Mouse (Mus musculus): Measurements from ENCODE around the gene Clpx. TPM values are rescaled to one million over a fixed set of nuclear protein-coding genes. Genes with fewer than 3 reads are reported as not detected.
A peak's percentile ranks its signal among the peaks of the same experiment; 100 is the strongest.

The Clpx gene
- polyA plus RNA-seq, 1 experiment from 2014 or later, result 47.9 TPM

DNA sequence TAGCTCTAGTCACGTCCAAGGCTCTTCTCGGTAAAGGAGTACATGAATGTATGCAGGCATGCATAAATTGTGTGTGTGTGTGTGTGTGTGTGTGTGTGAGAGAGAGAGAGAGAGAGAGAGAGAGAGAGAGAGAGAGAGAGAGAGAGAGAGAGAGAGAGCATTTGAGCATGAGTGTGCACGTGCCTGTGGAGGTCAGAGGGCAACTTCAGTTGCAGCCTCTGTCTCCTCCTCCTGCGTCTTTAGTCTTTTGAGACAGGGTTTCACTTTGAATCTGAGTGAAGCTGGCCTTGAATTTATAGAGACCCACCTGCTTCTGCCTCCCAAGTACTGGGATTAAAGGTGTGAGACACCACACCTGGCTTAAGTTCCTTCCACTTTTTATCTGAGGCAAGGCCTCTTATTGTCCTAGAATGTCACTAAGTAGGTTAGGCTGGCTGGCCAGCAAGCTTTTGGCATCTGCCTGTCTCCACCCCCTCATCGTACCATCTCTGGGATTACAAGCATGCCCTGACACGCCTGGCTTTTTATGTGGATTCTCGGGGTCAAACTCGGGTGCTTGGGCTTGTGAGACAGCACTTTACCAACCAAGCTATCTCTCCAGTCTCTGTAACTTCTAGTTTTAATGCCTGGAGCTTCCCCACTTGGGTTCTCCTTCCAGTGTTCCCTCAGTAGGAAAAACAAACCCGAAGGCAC lies 36.7 kb upstream of the Clpx start:
- Histone ChIP-seq H3K9me3 (ENCODE audit: control insufficient read depth, low read length) (no peaks in the 10 kb centered on the region), H3K4me2 (replicated peaks; ENCODE audit: low read depth) (no peak overlapping the region), H3K9ac (ENCODE audit: low read length) (no peak overlapping the region), H3K36me3 (ENCODE audit: control insufficient read depth, insufficient read depth, low read length) (no peaks in the 10 kb centered on the region), H3K4me3 (ENCODE audit: low read depth, low read length) (no peak overlapping the region), H3K27me3 (ENCODE audit: control insufficient read depth, insufficient read depth, low read length) (no peaks in the 10 kb centered on the region), H3K4me1 (replicated peaks; ENCODE audit: control insufficient read depth, insufficient read depth) (no peaks in the 10 kb centered on the region), H3K27ac (replicated peaks) (no peak overlapping the region)
- WGBS, result 68% methylated on average over 9 of the region's 9 CpGs
- no peak for ATAC-seq (ENCODE audit: low FRiP score, low TSS enrichment)
- TF ChIP-seq EP300 (optimal IDR thresholded peaks at IDR 0.05), result no peak
- no peak for TF ChIP-seq CTCF (IDR thresholded peaks at IDR 0.05; ENCODE audit: low read depth)
- no peak for DNase-seq (ENCODE audit: low spot score)

DNA sequence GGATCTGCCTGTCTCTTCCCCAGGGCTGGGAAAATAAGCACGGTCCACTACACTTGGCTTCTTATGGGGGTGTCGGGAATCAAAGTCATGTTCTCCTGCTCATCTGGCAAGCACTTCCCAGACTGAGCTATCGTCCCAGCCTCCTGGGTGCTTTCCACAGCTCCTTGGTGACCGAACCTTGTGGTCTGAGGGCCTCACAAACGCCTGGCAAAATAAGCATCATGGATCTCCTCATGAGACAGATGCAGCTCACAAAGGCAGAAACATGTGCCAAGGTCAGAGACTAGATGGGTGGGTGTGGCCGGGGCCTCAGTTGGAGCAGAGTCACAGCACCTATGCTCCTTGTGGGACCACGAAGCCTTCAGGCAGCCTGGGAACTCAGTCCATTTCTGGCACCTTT lies 34.7 kb upstream of the Clpx start:
- no peak overlapping the region for H3K4me3 ChIP-seq (ENCODE audit: low read depth, low read length)
- no peaks in the 10 kb centered on the region for H3K9me3 ChIP-seq (ENCODE audit: control insufficient read depth, low read length)
- H3K27me3 ChIP-seq (ENCODE audit: control insufficient read depth, insufficient read depth, low read length), result no peaks in the 10 kb centered on the region
- ATAC-seq (ENCODE audit: low FRiP score, low TSS enrichment) (no peak), DNase-seq (ENCODE audit: low spot score) (no peak)
- H3K4me2 ChIP-seq (replicated peaks; ENCODE audit: low read depth), result no peak overlapping the region
- no peak for TF ChIP-seq EP300 (optimal IDR thresholded peaks at IDR 0.05)
- no peak for TF ChIP-seq CTCF (IDR thresholded peaks at IDR 0.05; ENCODE audit: low read depth)
- H3K9ac ChIP-seq (ENCODE audit: low read length), result no peak overlapping the region
- no peak overlapping the region for H3K27ac ChIP-seq (replicated peaks)
- no peaks in the 10 kb centered on the region for H3K36me3 ChIP-seq (ENCODE audit: control insufficient read depth, insufficient read depth, low read length)
- H3K4me1 ChIP-seq (replicated peaks; ENCODE audit: control insufficient read depth, insufficient read depth), result no peaks in the 10 kb centered on the region
- WGBS, result 80% methylated on average over 7 of the region's 7 CpGs

DNA sequence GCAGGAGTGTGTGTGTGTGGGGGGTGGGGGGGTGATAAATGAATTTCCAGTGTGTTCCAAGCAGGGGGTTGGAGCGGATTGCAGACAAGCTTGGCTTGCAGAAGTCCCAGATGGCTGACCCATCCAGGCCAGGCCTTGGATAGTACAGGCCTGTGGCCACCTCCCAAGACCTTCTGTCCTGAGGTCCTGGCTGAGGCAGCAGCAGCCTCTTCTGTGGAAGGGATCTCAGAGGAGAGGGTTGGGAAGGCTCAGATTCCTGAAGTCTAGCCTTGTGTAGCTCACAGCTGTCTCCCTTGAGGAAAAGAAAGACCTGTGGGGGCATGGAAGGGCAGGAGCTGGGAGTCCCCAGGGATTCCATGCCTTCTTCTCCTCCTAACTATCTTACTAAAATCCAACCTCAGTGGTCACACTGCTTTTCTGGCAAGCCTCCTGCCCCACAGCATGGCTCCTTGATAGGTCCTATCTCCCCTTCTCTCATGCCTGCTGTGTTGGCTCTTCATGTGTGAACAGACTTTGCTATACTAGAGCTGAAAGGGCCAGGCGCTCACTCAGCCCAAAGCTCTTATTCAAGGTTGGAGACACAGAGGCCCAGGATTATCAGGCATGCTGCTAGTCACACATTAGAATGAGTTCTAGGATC lies 32.3 kb upstream of the Clpx start:
- no peaks in the 10 kb centered on the region for H3K4me1 ChIP-seq (replicated peaks; ENCODE audit: control insufficient read depth, insufficient read depth)
- 73% methylated on average over 2 of the region's 2 CpGs for WGBS
- H3K4me3 ChIP-seq (ENCODE audit: low read depth, low read length), result no peak overlapping the region
- H3K9me3 ChIP-seq (ENCODE audit: control insufficient read depth, low read length), result no peaks in the 10 kb centered on the region
- no peak overlapping the region for H3K27ac ChIP-seq (replicated peaks)
- no peak overlapping the region for H3K4me2 ChIP-seq (replicated peaks; ENCODE audit: low read depth)
- no peaks in the 10 kb centered on the region for H3K36me3 ChIP-seq (ENCODE audit: control insufficient read depth, insufficient read depth, low read length)
- TF ChIP-seq EP300 (optimal IDR thresholded peaks at IDR 0.05) (no peak), CTCF (IDR thresholded peaks at IDR 0.05; ENCODE audit: low read depth) (no peak)
- ATAC-seq (ENCODE audit: low FRiP score, low TSS enrichment) (no peak), DNase-seq (ENCODE audit: low spot score) (no peak)
- H3K9ac ChIP-seq (ENCODE audit: low read length), result no peak overlapping the region
- H3K27me3 ChIP-seq (ENCODE audit: control insufficient read depth, insufficient read depth, low read length), result no peaks in the 10 kb centered on the region

DNA sequence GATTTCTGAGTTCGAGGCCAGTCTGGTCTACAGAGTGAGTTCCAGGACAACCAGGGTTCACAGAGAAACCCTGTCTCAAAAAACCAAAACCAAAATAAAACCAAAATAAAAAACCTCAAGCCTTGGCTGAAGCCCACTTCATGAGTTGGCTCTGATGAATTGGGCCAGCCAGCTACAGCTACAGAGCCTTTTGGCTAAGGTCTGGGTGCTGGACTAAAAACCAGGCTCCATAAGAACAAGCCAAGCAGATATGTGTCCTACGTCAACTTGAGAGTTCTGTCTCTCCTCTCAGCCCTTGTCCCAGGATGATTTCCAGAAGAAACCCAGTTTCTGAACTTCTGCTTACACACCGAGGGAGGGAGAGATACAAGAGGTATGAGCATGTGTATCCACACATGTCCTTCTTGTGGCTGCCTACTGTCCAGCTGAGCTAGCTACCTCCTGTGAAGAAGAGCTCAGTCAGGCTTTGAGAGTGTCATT lies 31.4 kb upstream of the Clpx start:
- DNase-seq (ENCODE audit: low spot score), result no peak

DNA sequence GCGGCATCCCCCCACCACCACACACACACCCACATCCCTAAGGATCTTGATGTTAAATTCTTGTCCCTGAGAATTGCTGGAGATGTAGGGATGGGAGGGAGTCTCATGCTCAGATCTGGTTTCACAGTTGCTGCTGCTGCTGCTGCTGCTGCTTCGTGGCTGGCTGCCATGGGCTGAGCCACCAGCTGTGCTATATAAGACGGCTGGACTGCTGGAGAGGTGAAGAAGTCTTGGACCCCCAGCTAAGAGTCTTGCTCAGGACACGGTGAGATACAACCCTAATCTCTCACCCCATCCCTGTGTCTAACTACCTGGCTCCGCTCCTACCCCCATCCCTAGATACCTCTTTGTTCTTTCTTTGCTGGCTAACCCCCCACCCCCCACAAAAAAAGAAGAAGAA lies 29.1 kb upstream of the Clpx start, which contains the start of gene Cilp:
Gene Cilp (plus strand): TSS at position 222 of the 400 bp plus-strand sequence.
- DNase-seq (ENCODE audit: low spot score) (no peak), ATAC-seq (ENCODE audit: low FRiP score, low TSS enrichment) (peak; percentile 56; the same call in 1 of the 2 replicates)
- H3K4me3 ChIP-seq (ENCODE audit: low read depth, low read length), result no peak within 1 kb of the TSS
- H3K27me3 ChIP-seq (ENCODE audit: control insufficient read depth, insufficient read depth, low read length), result no peaks in the 10 kb centered on the region
- H3K9ac ChIP-seq (ENCODE audit: low read length), result no peak within 1 kb of the TSS
- no peak for TF ChIP-seq CTCF (IDR thresholded peaks at IDR 0.05; ENCODE audit: low read depth)
- H3K9me3 ChIP-seq (ENCODE audit: control insufficient read depth, low read length), result no peaks in the 10 kb centered on the region
- no peak within 1 kb of the TSS; the same call in 1 of the 2 replicates for H3K4me2 ChIP-seq (replicated peaks; ENCODE audit: low read depth)
- WGBS, result 50% methylated on average over 5 of the region's 5 CpGs
- H3K36me3 ChIP-seq (ENCODE audit: control insufficient read depth, insufficient read depth, low read length), result no peaks in the 10 kb centered on the region
- H3K4me1 ChIP-seq (replicated peaks; ENCODE audit: control insufficient read depth, insufficient read depth), result no peaks in the 10 kb centered on the region
- H3K27ac ChIP-seq (replicated peaks), result peak within 1 kb of the TSS; percentile 8; the same call in 1 of the 2 replicates

More for the DNA sequence above, 31.4 kb upstream of the Clpx start:
- Histone ChIP-seq H3K4me2 (replicated peaks; ENCODE audit: low read depth) (no peak overlapping the region), H3K36me3 (ENCODE audit: control insufficient read depth, insufficient read depth, low read length) (no peaks in the 10 kb centered on the region), H3K4me1 (replicated peaks; ENCODE audit: control insufficient read depth, insufficient read depth) (no peaks in the 10 kb centered on the region), H3K4me3 (ENCODE audit: low read depth, low read length) (no peak overlapping the region), H3K9me3 (ENCODE audit: control insufficient read depth, low read length) (no peaks in the 10 kb centered on the region), H3K27me3 (ENCODE audit: control insufficient read depth, insufficient read depth, low read length) (no peaks in the 10 kb centered on the region), H3K27ac (replicated peaks) (no peak overlapping the region), H3K9ac (ENCODE audit: low read length) (no peak overlapping the region)
- 89% methylated on average over 3 of the region's 3 CpGs for WGBS
- no peak for ATAC-seq (ENCODE audit: low FRiP score, low TSS enrichment)
- TF ChIP-seq EP300 (optimal IDR thresholded peaks at IDR 0.05) (no peak), CTCF (IDR thresholded peaks at IDR 0.05; ENCODE audit: low read depth) (no peak)

Measured in stomach, postnatal 0 days (tissue).